ENCODE assay signal across 17 mouse cellular contexts in genomic region chr6:100223932-100224331, GRCm38 (mm10).
"Had no signal": no experiment of that assay in that cellular context is flagged by ENCODE, and none has a peak within 500 bp of the region (broad histone marks: within the 10 kb centered on the region; RNA-seq: fewer than 3 reads in every experiment).

No protein-coding gene starts in this region.

- H3K27ac ChIP-seq: neural tube, embryonic 12.5 days; neural tube, embryonic 13.5 days; neural tube, embryonic 15.5 days; stomach, embryonic 15.5 days; stomach, postnatal 0 days had no signal

- H3K4me3 ChIP-seq: neural tube, embryonic 12.5 days; neural tube, embryonic 13.5 days; neural tube, embryonic 15.5 days; stomach, embryonic 15.5 days had no signal

- H3K27me3 ChIP-seq: neural tube, embryonic 15.5 days; stomach, embryonic 15.5 days had no signal

- H3K36me3 ChIP-seq: neural tube, embryonic 13.5 days; neural tube, embryonic 15.5 days; stomach, embryonic 15.5 days had no signal

- H3K9me3 ChIP-seq: neural tube, embryonic 12.5 days; neural tube, embryonic 13.5 days; neural tube, embryonic 15.5 days; stomach, embryonic 15.5 days had no signal

- DNase-seq: retina, postnatal 1 day; right cerebral cortex, adult 18-20 months; right cerebral cortex, postnatal 14 days; right cerebral cortex, postnatal 25 days; right cerebral cortex, postnatal 4 days; spleen, adult 18-20 months; thymus, adult 18-20 months; thymus, adult 2 months; thymus, postnatal 14 days; thymus, postnatal 25 days; thymus, postnatal 36 days; thymus, postnatal 4 days had no signal
